Mouse (Mus musculus): ENCODE measurements at regions not wholly inside any gene's neighbourhood (a gene's known extent, or its start where the extent isn't known, plus 50 kb on each side); places are given as distances from the start of the nearest gene placed in this dataset.
"Not testable (repeated sequence)": the region's sequence is repeated elsewhere in the genome, so short reads cannot be mapped to it uniquely, and the experiment has no call there.

GRCm38 (mm10) chr2:21976831-21977230 lies 250.5 kb upstream of the Myo3a start:
- no peak for DNase-seq (ENCODE audit: low spot score)

- DNase-seq (ENCODE audit: low spot score), result no peak
Measured at GRCm38 (mm10) chr2:21980177-21980576, 247.1 kb upstream of the Myo3a start.

GRCm38 (mm10) chr2:22024438-22024837 lies 202.9 kb upstream of the Myo3a start:
- no peak for DNase-seq (ENCODE audit: low spot score)

GRCm38 (mm10) chr2:22026794-22027193 lies 200.5 kb upstream of the Myo3a start:
- no peak for DNase-seq (ENCODE audit: low spot score)

- no peak for DNase-seq (ENCODE audit: low spot score)
Measured at GRCm38 (mm10) chr2:22028569-22028968, 198.7 kb upstream of the Myo3a start.

- DNase-seq (ENCODE audit: low spot score), result no peak
Measured at GRCm38 (mm10) chr2:22029022-22029803, 198.1 kb upstream of the Myo3a start.

GRCm38 (mm10) chr2:22029804-22030194 lies 197.5 kb upstream of the Myo3a start:
- DNase-seq (ENCODE audit: low spot score), result no peak

- no peak for DNase-seq (ENCODE audit: low spot score)
Measured at GRCm38 (mm10) chr2:22036841-22037240, 190.5 kb upstream of the Myo3a start.

- no peak for DNase-seq (ENCODE audit: low spot score)
Measured at GRCm38 (mm10) chr2:22038780-22039179, 188.5 kb upstream of the Myo3a start.

- DNase-seq (ENCODE audit: low spot score), result not testable (repeated sequence)
Measured at GRCm38 (mm10) chr2:22043937-22044336, 183.4 kb upstream of the Myo3a start.

- DNase-seq (ENCODE audit: low spot score), result no peak
Measured at GRCm38 (mm10) chr2:22044949-22045348, 182.4 kb upstream of the Myo3a start.

- DNase-seq (ENCODE audit: low spot score), result no peak
Measured at GRCm38 (mm10) chr2:22047465-22047864, 179.8 kb upstream of the Myo3a start.

- DNase-seq (ENCODE audit: low spot score), result no peak
Measured at GRCm38 (mm10) chr2:22066535-22066934, 160.8 kb upstream of the Myo3a start.

GRCm38 (mm10) chr2:22096848-22097247 lies 130.5 kb upstream of the Myo3a start:
- DNase-seq (ENCODE audit: low spot score), result no peak

- DNase-seq (ENCODE audit: low spot score), result no peak
Measured at GRCm38 (mm10) chr2:22105150-22105549, 122.2 kb upstream of the Myo3a start.

- no peak for DNase-seq (ENCODE audit: low spot score)
Measured at GRCm38 (mm10) chr2:22149721-22150120, 77.6 kb upstream of the Myo3a start.

GRCm38 (mm10) chr2:22156576-22156975 lies 70.7 kb upstream of the Myo3a start:
- DNase-seq (ENCODE audit: low spot score), result no peak

GRCm38 (mm10) chr2:22165443-22165842 lies 61.9 kb upstream of the Myo3a start:
- no peak for DNase-seq (ENCODE audit: low spot score)

GRCm38 (mm10) chr2:22165919-22166318 lies 61.4 kb upstream of the Myo3a start:
- no peak for DNase-seq (ENCODE audit: low spot score)

Measured in ovary, postnatal 36 days (tissue).